Mouse (Mus musculus) neural tube, embryonic 13.5 days (tissue): ENCODE measurements around the gene App. TPM values are rescaled to one million over a fixed set of nuclear protein-coding genes. Genes with fewer than 3 reads are reported as not detected.

Experiments
- ATAC-seq: fragments of 200-750 bp; cut with Nextera tagmentation; 2 replicates; pipeline ENCODE4 v1.8.0; 2017; ENCODE audit warnings: low read depth, mild to moderate bottlenecking, moderate TSS enrichment, moderate library complexity
- H3K27ac ChIP-seq: fragments of 300-500 bp; sonication (generic); replicated peaks from 2 replicates; pipeline ENCODE4 v1.5.1; 2015; ENCODE audit warnings: moderate library complexity, mild to moderate bottlenecking, inconsistent platforms
- H3K27me3 ChIP-seq: fragments of 300-500 bp; sonication (generic); 2 replicates; pipeline ENCODE4 v1.6.1; 2015; ENCODE audit warnings: mild to moderate bottlenecking, inconsistent platforms
- H3K36me3 ChIP-seq: fragments of 300-500 bp; sonication (generic); 2 replicates; pipeline ENCODE4 v1.6.1; 2015; ENCODE audit warnings: mild to moderate bottlenecking, inconsistent platforms
- H3K4me1 ChIP-seq: fragments of 300-500 bp; sonication (generic); replicated peaks from 2 replicates; pipeline ENCODE4 v1.6.1; 2015; ENCODE audit warnings: inconsistent platforms
- H3K4me2 ChIP-seq: fragments of 300-500 bp; sonication (generic); 2 replicates; pipeline ENCODE4 v1.6.1; 2015; ENCODE audit warnings: inconsistent platforms, mild to moderate bottlenecking, moderate library complexity
- H3K4me3 ChIP-seq: fragments of 300-500 bp; sonication (generic); 2 replicates; pipeline ENCODE4 v1.5.1; 2015; ENCODE audit warnings: mild to moderate bottlenecking, inconsistent platforms
- H3K9ac ChIP-seq: fragments of 300-500 bp; sonication (generic); 2 replicates; pipeline ENCODE4 v1.6.1; 2015; ENCODE audit warnings: moderate library complexity, mild to moderate bottlenecking, inconsistent platforms
- H3K9me3 ChIP-seq: fragments of 300-500 bp; sonication (generic); 2 replicates; pipeline ENCODE4 v1.6.1; 2016; ENCODE audit warnings: inconsistent platforms
- WGBS: fragments of 180-500 bp; shearing (Covaris S2); methylation state at CpG from one replicate; pipeline ENCODE4 v1.1.7; 2015; 5-methylcytosine and 5-hydroxymethylcytosine counted together
- polyA plus RNA-seq: library from polyadenylated mRNA; unstranded; fragments of >200 nt; fragmentation: Nextera tagmentation; extraction: Ambion mirVana; gene quantifications from 2 replicates; pipeline ENCODE4 v1.2.1, GENCODE M21; 2015

Gene App
- polyA plus RNA-seq, 1 experiment from 2014 or later: 388 TPM

DNA sequence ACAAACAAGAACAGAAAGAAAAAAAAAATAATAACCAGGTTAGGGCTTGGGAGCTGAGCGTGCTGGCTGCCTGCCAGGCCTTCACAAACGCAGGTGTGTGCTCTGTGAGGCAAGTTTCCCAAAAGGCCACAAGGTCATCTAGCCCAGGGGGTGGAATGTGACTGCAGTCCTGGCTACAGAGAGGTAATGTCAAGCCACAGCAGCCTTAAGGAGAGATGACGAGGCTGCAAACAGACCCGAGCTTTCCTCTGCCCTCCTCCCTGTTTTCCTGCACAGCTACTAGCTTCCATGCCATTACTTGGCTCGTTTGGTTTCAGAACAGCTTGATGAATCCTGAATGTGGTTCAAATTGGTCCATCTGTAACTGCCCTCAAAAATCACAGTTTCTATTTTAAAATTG, 4.7 kb downstream of the App start:
- H3K4me2 ChIP-seq: peak overlapping the region; percentile 75
- no peak for ATAC-seq

DNA sequence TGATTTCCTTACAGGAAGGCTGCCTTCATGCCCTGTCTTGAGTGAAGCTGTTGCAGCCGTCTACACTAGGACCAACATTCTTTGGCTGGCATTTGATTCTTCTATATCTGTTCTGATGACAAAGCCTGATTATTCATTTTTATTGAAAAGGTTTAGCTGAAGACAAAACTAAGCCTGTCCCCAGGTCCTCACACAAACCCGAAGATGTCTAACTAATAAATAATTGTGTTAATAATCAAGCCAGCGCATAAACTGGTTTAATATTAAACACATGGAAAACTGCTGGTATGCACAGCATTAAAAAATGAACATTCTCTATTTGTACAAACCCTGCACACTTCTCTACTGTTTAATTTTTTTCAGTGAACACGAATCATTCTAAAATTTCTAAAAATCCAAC, 7.4 kb downstream of the App start:
- Histone ChIP-seq H3K27me3 (no peaks in the 10 kb centered on the region), H3K36me3 (peaks cover 7% of the 10 kb centered on the region; the same call in 1 of the 2 replicates), H3K4me3 (no peak overlapping the region), H3K27ac (peak overlapping the region; percentile 39), H3K9me3 (no peaks in the 10 kb centered on the region), H3K4me2 (peak overlapping the region; percentile 34; the same call in 1 of the 2 replicates), H3K9ac (no peak overlapping the region), H3K4me1 (peaks cover 47% of the 10 kb centered on the region)
- 64% methylated on average over 4 of the region's 4 CpGs for WGBS
- no peak for ATAC-seq

More for the DNA sequence above, 4.7 kb downstream of the App start:
- Histone ChIP-seq H3K9ac (0 out of 2 replicates have a peak overlapping the region, but pooled peaks have one; percentile 47), H3K36me3 (peaks cover 4% of the 10 kb centered on the region; the same call in 1 of the 2 replicates), H3K4me3 (no peak overlapping the region), H3K9me3 (no peaks in the 10 kb centered on the region), H3K4me1 (peaks cover 47% of the 10 kb centered on the region), H3K27ac (no peak overlapping the region), H3K27me3 (no peaks in the 10 kb centered on the region)
- 56% methylated on average over 5 of the region's 5 CpGs for whole genome bisulfite sequencing

DNA sequence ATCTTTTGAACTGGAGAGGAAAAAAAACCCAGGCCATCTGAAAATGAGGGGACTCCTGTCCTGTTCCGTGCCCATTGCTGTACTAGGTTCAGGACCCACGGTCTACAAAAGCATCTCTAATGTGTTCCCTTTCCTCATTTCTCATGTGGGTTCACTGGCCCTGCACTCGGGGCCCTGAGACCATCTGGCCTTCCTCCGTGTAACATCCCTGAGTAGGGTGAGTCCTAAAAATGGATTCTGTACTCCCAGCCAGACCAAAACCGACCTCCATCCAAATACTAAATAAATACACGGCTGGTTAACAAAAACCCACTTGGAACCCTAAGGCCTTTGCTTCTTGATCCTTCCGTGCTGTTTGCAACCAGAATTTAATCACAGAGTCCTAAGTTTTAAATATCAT, 7.9 kb downstream of the App start:
- WGBS: 47% methylated on average over 7 of the region's 7 CpGs
- Histone ChIP-seq H3K9me3 (no peaks in the 10 kb centered on the region), H3K27ac (peak overlapping the region; percentile 39), H3K4me1 (peaks cover 44% of the 10 kb centered on the region), H3K4me3 (no peak overlapping the region), H3K4me2 (peak overlapping the region; percentile 34; the same call in 1 of the 2 replicates), H3K9ac (no peak overlapping the region), H3K36me3 (peaks cover 7% of the 10 kb centered on the region; the same call in 1 of the 2 replicates), H3K27me3 (no peaks in the 10 kb centered on the region)
- no peak for ATAC-seq

DNA sequence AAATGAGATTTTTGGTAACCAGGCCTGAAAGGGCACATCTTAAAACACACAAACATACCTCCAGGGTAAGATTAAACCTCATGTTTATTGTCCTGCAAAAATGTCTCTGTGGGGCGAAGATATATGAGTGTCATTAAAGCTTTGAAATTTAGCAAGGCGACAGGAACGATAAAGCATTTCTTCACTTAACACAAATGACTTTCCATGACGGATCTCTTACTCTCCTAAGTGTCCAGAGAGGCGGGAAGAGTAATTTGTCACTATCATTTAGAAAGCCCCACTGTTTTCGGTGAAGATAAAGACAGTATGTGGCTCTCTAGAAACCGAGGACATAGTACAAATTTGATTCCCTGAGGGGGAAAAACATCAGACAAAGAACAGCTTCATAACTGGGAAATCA, 8.4 kb downstream of the App start:
- no peak overlapping the region for H3K9ac ChIP-seq
- peaks cover 7% of the 10 kb centered on the region; the same call in 1 of the 2 replicates for H3K36me3 ChIP-seq
- peak overlapping the region; percentile 34; the same call in 1 of the 2 replicates for H3K4me2 ChIP-seq
- H3K27me3 ChIP-seq: no peaks in the 10 kb centered on the region
- H3K4me3 ChIP-seq: no peak overlapping the region
- peak overlapping the region; percentile 52; the same call in 1 of the 2 replicates for H3K27ac ChIP-seq
- H3K4me1 ChIP-seq: peaks cover 44% of the 10 kb centered on the region
- no peaks in the 10 kb centered on the region for H3K9me3 ChIP-seq
- WGBS: 18% methylated on average over 7 of the region's 7 CpGs
- ATAC-seq: peak; percentile 66; the same call in 1 of the 2 replicates

DNA sequence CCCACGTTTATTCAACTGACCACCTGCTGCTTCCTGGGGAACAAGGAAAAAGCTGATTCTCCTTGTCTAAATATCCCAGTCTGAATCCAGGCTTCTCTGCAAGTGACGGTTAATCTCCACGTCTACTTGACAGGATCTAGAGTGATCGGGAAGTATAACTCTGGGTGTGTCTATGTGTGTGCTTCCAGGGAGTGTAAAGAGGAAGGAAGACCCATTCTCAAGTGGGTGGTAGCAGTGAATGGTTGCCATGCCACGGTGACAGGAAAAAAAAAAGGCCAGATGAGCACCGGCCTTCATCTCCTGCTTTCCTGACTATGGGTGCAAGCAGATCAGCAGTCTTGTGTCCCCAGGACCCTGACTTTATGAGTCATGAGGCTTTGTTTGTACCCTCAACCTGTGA, 10.8 kb downstream of the App start:
- Histone ChIP-seq H3K9ac (no peak overlapping the region), H3K27me3 (no peaks in the 10 kb centered on the region), H3K9me3 (no peaks in the 10 kb centered on the region), H3K27ac (no peak overlapping the region), H3K4me3 (no peak overlapping the region), H3K4me1 (peaks cover 30% of the 10 kb centered on the region), H3K36me3 (peaks cover 6% of the 10 kb centered on the region; the same call in 1 of the 2 replicates), H3K4me2 (no peak overlapping the region)
- 84% methylated on average over 6 of the region's 6 CpGs for WGBS
- no peak for ATAC-seq

DNA sequence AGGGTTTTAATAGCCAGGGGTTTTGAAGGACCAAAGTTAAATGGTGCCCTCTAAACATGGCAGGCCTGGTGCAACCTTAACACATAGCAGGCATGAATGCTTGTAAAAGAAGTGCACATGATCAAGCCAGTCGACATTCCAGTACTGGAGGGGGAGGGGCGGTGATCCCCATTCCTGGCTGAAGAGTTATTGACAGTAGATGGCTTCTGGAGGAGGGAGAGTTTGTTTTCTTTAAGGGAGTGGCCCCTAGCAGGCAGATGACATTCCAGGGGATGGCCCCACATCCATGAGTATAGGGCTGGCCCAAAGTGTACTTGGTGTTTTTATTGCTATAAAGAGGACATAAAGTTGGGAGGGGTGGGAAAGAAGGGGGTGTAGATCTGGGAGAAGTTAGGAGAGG, 13.4 kb downstream of the App start:
- Histone ChIP-seq H3K36me3 (0 out of 2 replicates have a peak, but pooled peaks cover 3% of the 10 kb centered on the region), H3K4me1 (peaks cover 33% of the 10 kb centered on the region), H3K9ac (no peak overlapping the region), H3K27me3 (no peaks in the 10 kb centered on the region), H3K9me3 (no peaks in the 10 kb centered on the region), H3K4me2 (no peak overlapping the region), H3K27ac (no peak overlapping the region), H3K4me3 (no peak overlapping the region)
- 76% methylated on average over 2 of the region's 2 CpGs for WGBS
- ATAC-seq: no peak

DNA sequence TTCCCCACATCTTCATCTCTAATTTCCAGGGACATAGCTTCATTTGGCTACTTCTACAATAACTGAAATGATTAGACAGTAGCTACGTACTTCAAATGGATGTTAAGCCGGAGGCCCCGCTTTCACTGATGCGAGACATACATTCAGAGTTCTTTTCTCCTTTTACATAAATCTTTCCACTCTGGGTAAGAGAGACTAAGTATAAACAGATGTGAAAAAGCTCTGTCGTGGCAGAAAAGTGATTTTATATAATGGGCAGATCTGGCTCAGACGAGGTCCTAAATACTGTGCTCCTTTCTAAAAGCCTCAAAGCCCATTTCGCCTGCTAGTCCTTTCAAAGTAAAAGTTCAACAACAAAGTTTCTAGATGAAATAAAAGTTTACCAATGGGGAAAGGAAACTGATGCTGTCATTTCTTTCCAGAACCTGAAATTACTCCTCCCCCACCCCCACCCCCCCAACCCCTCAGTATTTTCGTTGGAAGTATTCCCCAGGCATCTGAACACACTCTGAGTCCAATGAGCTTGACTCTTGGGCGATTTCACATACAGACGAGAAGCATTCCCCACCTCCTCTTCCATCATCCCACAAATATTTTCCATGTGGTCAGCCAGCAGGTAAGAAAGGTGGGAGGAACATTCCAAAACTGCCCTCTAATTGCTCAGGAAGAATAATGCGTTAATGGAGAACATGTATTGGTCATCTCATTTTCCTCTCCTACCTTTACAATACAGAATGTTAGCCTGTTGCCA, 15.6 kb downstream of the App start:
- Histone ChIP-seq H3K27ac (no peak overlapping the region), H3K36me3 (0 out of 2 replicates have a peak, but pooled peaks cover 3% of the 10 kb centered on the region), H3K4me2 (no peak overlapping the region), H3K9me3 (no peaks in the 10 kb centered on the region), H3K9ac (no peak overlapping the region), H3K27me3 (no peaks in the 10 kb centered on the region), H3K4me3 (no peak overlapping the region), H3K4me1 (peaks cover 46% of the 10 kb centered on the region)
- WGBS: 76% methylated on average over 11 of the region's 11 CpGs
- no peak for ATAC-seq

DNA sequence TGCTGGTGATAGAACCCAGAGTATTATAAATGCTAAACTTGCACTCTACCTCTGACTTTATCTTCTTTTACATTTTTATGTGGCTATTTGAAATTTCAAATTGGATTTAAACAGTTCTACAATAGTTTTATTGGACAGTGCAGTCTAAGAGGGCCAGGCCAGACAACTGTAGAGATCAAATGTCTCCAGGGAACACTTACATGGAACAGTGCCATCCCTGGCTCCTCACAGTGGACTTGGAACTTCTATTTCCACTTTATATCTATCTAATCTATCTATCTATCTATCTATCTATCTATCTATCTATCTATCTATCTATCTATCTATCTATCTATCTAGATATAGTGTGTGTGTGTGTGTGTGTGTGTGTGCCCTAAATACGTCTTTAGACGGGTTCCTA, 16.4 kb downstream of the App start:
- peaks cover 55% of the 10 kb centered on the region for H3K4me1 ChIP-seq
- H3K36me3 ChIP-seq: no peaks in the 10 kb centered on the region
- H3K27me3 ChIP-seq: no peaks in the 10 kb centered on the region
- H3K4me3 ChIP-seq: no peak overlapping the region
- no peak overlapping the region for H3K27ac ChIP-seq
- no peak overlapping the region for H3K4me2 ChIP-seq
- 92% methylated on average over 2 of the region's 2 CpGs for WGBS
- ATAC-seq: no peak
- no peaks in the 10 kb centered on the region for H3K9me3 ChIP-seq
- H3K9ac ChIP-seq: no peak overlapping the region

DNA sequence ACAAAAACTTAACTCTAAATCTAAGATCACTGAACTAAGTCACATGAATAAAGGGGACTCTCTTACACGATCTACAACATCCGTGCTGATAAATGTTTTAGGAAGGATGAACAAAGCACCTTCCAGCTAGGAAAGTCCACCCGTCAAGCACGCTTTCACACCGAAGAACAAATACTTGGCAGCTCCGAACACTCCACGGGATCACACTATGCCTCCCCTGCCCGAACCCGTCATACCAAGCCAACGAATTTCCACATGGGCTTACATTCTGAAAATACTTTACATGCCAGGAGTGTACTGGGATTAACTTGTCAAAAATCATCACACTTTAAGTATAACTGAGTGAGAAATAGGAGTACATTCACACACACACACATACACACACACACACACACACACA, 17.7 kb downstream of the App start:
- WGBS: 50% methylated on average over 10 of the region's 10 CpGs
- no peak overlapping the region for H3K4me2 ChIP-seq

DNA sequence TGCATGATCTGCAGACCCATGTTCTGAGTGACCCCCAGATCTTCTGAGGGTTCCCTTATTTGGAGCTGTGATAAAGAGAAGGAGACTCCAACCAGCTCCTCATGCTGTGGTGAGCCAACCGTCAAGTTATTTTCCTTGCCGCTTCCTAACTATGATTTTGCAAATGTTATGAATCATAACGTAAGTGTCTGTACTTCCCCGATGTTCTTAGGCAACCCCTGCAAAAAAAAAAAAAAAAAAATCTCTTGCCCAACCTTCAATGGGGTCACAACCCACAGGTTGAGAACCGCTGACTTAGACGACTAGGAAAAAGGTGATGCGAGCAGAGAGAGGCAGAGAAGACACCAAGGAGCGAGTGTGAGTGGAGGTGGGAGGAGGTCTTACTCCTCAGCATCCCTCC, 21.1 kb downstream of the App start:
- Histone ChIP-seq H3K9me3 (no peaks in the 10 kb centered on the region), H3K4me2 (no peak overlapping the region), H3K9ac (no peak overlapping the region), H3K4me1 (peaks cover 66% of the 10 kb centered on the region), H3K27me3 (no peaks in the 10 kb centered on the region), H3K27ac (no peak overlapping the region), H3K36me3 (peaks cover 5% of the 10 kb centered on the region; the same call in 1 of the 2 replicates), H3K4me3 (no peak overlapping the region)
- WGBS: 93% methylated on average over 8 of the region's 8 CpGs
- ATAC-seq: no peak

More for the DNA sequence above, 17.7 kb downstream of the App start:
- Histone ChIP-seq H3K4me3 (no peak overlapping the region), H3K27me3 (no peaks in the 10 kb centered on the region), H3K9me3 (no peaks in the 10 kb centered on the region), H3K9ac (no peak overlapping the region), H3K4me1 (peaks cover 65% of the 10 kb centered on the region), H3K27ac (no peak overlapping the region), H3K36me3 (no peaks in the 10 kb centered on the region)
- no peak for ATAC-seq

DNA sequence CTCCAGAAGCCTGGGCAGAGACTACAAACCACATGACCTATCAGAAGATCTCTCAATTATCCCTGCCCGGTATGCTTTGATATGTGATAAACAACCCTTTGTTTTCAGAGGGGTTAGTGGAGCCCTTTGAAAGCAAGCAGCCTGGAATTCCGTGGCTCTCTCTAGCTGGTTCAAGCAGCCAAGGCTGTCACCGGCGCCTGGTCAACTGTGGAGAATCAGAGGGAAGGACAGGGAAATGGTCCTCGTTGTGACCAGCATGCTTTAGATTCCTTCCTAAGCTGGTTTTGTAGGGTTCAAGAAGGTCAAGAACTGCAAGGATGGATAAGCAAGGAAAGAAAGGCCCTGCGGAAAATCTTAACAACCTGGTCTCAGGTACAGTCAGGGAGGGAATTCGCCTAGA, 21.9 kb downstream of the App start:
- Histone ChIP-seq H3K36me3 (peaks cover 5% of the 10 kb centered on the region; the same call in 1 of the 2 replicates), H3K4me2 (no peak overlapping the region), H3K27ac (peak overlapping the region; percentile 3; the same call in 1 of the 2 replicates), H3K4me1 (peaks cover 69% of the 10 kb centered on the region), H3K27me3 (no peaks in the 10 kb centered on the region), H3K4me3 (no peak overlapping the region), H3K9me3 (no peaks in the 10 kb centered on the region), H3K9ac (no peak overlapping the region)
- 37% methylated on average over 7 of the region's 7 CpGs for WGBS
- ATAC-seq: no peak

DNA sequence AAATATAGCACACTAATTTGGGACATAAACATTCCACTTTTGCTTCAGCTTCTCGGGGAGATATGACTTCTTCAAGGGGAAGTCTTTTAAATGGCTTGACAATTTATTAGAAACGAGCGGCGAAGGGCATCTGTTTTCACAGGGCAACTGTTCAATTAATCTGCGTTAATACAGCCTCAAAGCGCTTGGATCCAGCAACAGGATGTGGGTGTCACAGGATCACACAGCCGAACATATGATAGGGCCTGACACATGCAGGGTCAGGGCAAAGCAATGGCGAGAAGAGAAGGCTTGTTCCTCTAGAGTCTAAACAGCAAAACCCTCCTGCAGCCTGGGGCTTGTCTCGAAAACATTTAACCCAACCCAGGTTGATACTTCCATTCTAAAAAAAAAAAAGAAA, 22.7 kb downstream of the App start:
- Histone ChIP-seq H3K27me3 (no peaks in the 10 kb centered on the region), H3K9ac (no peak overlapping the region), H3K9me3 (no peaks in the 10 kb centered on the region), H3K36me3 (peaks cover 6% of the 10 kb centered on the region; the same call in 1 of the 2 replicates), H3K4me3 (no peak overlapping the region), H3K4me2 (no peak overlapping the region), H3K4me1 (peaks cover 63% of the 10 kb centered on the region), H3K27ac (0 out of 2 replicates have a peak overlapping the region, but pooled peaks have one; percentile 13)
- no peak for ATAC-seq
- WGBS: 56% methylated on average over 9 of the region's 9 CpGs
